Mouse (Mus musculus) embryo, embryonic 10 days (tissue): Measurements from ENCODE around the gene Olfr450.

Source experiments
- DNase-seq: peaks from one replicate; pipeline ENCODE4 v3.0.0-alpha.2; 2015; ENCODE audit warnings: low spot score

Gene Olfr450

GRCm38 (mm10) chr6:42811639-42812038, at the start of gene Olfr450:
TSS of gene Olfr450 (plus strand) at chr6:42811939.
- DNase-seq: no peak

GRCm38 (mm10) chr6:42777066-42777465, 34.7 kb upstream of the Olfr450 start:
- no peak for DNase-seq

GRCm38 (mm10) chr6:42784793-42785192, 26.9 kb upstream of the Olfr450 start, which contains the start of gene Olfr452:
TSS of gene Olfr452 (plus strand) at chr6:42785093.
- no peak for DNase-seq

- no peak for DNase-seq
Measured at GRCm38 (mm10) chr6:42790247-42790948, 21.3 kb upstream of the Olfr450 start.

- DNase-seq: no peak
Measured at GRCm38 (mm10) chr6:42790949-42791556, 20.7 kb upstream of the Olfr450 start.

- DNase-seq: no peak
Measured at GRCm38 (mm10) chr6:42794982-42795381, 16.8 kb upstream of the Olfr450 start.

- no peak for DNase-seq
Measured at GRCm38 (mm10) chr6:42834084-42834483, 22.3 kb downstream of the Olfr450 start, which contains the start of gene Olfr449. TSS of gene Olfr449 (plus strand) at chr6:42834384.

- DNase-seq: peak; percentile 75
Measured at GRCm38 (mm10) chr6:42860222-42860819, 48.6 kb downstream of the Olfr450 start.
